Mouse (Mus musculus): ENCODE data around the gene Hspb11.

Gene Hspb11

DNA sequence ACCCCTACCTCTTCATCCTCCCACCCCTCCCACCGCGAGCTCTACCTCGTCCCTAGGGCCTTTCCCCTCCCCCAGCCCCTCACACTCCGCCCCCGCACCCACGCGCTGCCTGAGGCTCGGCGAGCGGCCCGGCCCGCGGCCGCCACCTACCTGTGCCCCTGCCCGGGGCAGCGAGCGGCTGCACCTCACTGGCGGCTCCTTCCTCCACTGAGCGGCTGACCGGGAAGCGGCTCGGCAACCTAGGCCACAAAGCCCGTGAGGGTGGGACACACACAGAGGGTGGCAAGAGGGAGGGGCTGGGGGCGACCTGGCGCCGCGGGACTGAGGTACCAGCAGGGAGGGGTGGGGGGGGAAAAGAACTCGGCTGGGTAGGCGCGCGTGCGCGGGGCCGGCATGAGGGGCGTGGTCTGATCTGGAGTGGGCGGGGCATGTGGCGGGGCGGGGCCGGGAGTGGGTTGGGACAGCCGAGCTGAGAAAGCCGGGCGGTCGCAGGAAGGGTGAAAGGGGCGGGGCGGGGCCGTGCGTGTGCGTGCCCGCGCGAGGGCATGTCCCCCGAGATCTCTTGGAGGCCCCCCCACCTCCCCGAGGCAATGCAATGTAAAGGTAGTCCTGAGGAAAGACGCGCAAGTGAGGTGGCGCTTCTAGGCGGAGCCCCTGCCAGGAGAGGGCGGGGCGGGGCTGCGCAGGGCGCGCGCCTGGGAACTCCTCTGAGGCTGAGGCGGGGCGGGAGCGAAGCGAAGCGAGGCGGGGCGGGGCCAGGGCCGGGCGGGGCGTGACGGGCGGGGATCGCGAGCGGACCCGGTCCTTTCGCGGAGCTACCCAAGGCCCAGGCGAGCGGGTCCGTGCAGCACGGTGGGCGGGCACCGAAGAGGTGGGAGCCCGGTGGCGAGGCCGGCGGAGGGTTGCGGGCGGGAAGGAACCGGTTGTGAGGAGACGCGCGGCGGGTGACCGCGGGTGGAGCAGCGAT lies at the start of gene Hspb11, which contains the start of gene Lrrc42:
Hspb11 (plus strand) TSS at position 469 of the 967 bp plus-strand sequence.
Lrrc42 (minus strand) TSS at position 408 of the 967 bp plus-strand sequence.
- peak; percentile 89 to 90 for DNase-seq (ENCODE audit: low spot score in 2 of 2)

DNA sequence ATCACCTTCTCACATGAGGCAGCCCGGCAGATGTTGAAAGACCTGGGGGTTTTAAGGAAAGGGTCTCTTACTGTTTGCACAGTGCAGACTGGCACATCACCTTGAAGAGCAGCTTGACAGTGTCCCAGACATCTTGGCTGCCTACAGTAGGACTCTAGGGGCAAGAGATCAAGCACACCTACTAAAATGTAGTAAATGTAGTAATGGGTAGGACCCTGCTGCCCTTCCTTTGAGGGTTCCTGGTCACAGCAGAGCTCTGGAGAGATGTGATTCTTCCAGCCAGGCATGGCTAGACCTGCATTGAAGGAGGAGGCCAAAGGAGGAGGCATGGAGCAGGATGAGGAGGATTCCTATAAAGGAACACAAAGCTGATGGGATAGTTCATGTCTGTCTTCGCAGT lies 46.4 kb upstream of the Hspb11 start:
- no peak for DNase-seq (ENCODE audit: low spot score in 2 of 2)

DNA sequence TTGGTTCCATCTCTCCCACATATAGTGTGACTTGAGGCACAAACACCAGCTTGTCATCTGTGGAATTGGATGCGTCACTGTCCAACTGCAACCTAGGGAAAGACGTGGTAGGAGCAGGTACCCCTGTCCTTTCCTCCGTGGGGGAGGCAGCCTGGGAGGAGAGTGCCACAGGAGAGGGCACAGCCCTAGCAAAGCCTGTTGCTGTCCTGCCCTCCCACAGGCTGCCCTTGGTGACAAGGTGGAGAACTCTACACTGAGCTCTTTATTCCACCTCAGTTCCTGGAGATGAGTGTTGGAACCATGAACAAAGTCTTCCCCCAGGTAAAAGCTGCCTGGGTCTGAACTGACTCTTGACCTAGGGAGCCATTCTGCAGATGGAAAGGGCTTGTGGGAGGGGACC lies 44.5 kb upstream of the Hspb11 start, which contains the start of gene Ldlrad1:
Ldlrad1 (plus strand) TSS at position 301 of the 400 bp plus-strand sequence.
- DNase-seq (ENCODE audit: low spot score in 2 of 2), result no peak

DNA sequence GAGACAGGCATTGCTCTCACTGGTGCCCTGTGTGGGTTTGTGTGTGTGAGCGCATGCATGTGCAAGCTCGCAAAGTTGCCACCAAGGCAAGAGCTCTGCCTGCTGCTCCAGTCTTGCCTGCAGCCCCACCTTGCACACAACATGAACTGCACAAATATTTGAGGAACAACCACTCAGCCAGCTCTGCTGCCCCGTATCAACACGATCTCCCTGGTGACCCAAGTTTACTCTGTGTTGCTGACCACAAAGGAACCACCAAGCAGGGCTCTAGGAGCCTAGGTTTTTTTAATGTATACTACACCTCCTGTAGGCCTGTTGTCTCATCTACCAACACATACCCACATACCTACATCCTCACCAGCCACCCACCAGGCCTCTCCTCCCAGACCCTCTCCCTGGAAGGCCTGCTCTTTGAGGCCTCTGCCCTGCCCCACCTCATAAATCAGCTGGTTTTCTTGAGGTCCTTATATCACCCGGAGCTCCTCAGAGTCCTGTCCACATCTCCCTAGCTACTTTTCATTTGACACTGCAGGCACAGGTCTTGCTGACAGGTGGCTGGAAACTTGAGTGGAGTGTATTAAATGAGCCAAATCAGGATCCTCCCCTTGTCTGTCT lies 42.8 kb upstream of the Hspb11 start:
- DNase-seq (ENCODE audit: low spot score in 2 of 2), result no peak

DNA sequence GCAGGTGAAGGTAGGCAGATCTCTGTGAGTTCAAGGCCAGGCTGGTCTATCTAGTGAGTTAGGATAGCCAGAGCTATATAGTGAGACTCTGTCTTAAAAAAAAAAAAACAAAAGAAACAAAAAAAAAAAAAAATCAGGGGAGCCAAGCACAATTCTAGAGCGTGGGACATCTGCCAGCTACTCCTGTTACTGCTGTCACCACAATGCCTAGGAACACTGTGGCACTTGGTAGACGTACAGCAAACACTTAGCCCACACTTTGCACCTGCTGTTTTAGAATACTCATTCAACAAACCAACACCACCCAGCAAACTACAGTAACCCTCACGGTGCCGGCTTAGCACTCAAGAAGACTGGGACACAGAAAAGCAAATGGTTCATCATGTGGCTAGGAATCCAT lies 41.9 kb upstream of the Hspb11 start:
- DNase-seq (ENCODE audit: low spot score in 2 of 2), result no peak

DNA sequence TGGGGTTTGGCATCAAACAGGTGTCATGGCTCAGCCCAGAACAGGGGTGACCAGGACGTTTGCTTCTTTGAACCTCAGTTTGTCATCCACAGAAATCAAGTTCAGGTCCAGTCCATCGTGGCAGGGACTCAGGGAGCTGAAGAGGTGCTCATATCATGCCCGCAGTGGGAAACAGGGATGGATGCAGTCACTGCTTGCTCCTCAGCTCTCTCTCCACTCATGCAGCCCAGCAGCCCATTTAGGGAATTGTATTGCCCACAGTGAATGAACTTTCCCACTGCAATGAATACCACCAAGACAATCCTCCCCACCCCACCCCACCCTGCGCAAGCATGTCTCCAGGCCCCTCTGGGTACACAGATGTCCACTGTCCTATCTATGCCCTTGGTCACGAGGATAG lies 41.5 kb upstream of the Hspb11 start:
- no peak for DNase-seq (ENCODE audit: low spot score in 2 of 2)

DNA sequence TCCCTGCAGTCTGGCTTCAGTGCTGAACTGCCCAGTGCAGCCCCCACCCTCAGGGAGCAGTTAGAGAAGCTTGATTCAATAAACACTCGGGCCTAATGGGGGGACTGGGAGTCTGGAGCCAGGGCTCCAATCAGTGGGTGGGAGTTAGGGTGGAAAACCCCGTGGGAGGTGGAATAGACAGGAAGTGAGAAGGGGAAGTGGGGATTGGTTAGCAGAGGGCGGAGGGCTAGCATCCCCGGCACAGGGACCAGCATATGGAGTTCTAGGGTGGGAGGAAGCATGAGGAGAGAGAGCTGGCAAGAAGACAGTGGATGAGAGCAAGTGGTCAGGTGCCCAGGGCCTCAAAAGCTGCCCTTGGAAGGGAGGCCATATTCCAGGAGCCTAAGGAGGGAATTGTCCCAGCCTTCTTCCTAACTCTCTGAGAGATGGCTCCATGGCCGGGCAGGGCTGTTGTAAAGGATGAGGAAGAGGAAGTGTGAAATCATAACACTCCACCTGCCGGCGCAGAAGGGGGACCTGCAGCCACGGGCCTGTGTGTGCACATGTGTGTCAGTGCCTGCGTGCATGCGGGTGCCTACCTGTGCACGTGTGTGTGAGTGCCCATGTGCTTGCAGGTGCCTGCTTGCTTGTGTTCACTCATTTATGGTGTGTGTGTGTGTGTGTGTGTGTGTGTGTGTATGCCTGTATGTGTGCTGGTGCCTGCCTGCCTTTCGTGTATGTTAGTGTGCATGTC lies 39.9 kb upstream of the Hspb11 start:
- no peak for DNase-seq (ENCODE audit: low spot score in 2 of 2)

DNA sequence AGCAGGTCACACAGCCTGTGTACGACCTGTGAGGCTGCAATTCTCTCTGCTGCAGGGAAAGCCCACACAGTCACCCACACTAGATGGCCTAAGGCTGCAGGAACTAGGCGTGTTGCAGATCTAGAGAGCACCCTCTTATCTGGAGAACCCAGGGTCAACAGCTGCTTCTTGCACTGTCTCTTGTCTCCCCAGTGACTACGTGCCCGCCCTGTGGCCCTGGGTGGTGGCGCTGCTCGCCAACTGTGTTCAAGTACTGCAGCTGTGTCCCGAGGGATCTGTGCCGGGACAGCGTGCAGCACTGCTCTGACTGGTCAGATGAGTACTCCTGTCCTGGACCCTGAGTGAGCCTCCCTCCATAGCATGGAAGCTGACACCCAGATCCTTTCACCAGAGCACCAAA lies 35.8 kb upstream of the Hspb11 start:
- DNase-seq (ENCODE audit: low spot score in 2 of 2), result no peak

DNA sequence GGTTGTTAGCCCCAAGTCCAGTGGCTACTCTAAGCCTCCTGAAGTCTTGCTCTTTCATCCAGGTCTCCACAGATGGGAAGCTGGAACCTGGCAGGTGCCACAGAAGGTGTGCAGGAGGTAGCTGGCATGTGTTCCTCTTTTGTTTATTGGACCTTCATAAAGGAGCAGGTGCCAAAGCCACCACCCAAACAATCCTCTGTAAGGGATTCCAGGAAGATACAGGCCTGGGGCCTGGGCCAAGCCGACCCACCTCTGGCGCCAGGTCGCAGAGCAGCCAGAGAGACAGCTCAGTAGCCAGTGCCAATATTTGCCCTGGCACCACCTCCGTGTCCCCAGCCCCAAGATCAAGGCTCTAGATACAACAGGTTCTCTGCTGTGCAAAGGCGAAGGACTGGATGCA lies 31.9 kb upstream of the Hspb11 start:
- no peak for DNase-seq (ENCODE audit: low spot score in 2 of 2)

DNA sequence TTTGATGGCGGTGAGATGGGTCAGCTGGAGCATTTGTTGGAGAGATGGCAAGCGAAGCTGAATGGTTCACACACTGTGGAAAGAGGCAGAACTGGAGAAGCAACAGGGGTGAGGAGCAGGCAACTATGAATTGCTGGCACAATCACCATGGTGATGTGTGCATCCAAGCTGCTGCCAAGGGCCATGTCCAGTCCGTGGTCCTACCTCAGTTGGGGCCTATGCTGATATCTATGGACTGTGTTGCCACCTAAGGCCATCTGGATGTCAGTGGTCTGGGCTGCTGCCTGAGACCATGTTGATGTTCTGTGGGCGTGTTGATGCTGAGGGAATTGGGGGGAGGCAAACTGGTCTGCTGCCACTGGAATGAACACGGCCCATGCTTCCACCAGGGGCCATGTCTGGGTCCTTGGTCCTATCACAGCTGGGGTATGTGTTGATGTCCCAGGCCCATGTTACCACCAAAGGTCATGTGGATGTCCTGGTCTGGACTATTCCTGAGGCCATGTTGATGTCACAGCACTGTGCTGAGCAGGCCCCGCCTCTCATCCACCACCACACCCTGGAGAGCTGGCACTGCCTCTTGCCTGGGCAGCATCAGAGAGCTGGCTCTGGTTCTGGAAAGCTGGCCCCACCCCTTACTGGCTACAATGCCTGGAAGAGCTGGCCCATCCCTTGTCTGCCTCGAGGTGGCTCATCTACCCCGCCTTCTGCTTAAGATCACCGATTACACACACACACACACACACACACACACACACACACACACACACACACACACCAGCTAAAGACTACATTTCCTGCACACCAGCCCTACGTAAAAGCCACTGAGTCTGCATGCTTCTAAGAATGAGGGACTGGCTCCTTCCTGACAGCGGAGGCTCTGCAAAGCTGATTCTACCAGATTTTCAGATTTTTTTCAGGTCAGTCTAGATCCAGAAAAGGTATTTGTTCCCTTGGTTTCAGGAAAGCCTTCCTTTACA lies 29.9 kb upstream of the Hspb11 start:
- DNase-seq (ENCODE audit: low spot score in 2 of 2), result no peak

DNA sequence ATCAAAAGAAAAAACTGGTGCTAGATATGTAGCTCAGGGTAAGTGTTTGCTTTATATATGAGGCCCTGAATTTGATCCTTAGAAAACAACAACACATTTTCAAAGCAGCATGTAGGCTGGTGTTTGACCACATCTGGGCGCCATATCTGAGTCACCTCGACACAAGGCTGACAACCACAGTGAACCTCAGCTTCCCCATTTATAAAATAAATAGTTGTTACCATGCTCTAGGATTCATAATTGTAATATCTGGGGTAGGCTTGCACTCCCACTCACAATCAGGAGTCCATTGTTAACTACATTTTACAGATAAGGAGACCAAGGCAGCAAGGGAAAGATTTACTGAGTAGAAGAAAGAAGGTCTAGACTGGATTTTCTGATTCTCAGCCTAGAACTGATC lies 27.1 kb upstream of the Hspb11 start:
- DNase-seq (ENCODE audit: low spot score in 2 of 2), result no peak

DNA sequence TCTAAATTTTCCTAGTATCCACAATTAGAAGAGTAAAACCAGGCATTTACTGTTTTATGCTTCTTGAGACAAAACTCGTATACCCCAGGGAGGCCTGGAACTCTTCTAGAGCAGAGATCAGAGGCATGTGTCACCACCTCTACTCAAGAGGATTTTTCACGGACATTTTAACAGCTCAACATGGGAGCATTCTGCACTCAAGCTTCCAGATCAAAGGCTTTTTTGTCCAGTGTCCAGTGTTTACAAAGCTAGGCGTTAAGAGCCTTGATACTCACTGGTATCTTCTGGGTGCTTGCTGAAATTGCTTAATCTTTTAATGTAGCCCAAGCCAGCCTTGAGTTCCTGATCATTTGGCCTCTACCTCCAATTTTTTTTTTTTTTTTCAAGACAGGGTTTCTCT lies 21.2 kb upstream of the Hspb11 start:
- no peak for DNase-seq (ENCODE audit: low spot score in 2 of 2)

DNA sequence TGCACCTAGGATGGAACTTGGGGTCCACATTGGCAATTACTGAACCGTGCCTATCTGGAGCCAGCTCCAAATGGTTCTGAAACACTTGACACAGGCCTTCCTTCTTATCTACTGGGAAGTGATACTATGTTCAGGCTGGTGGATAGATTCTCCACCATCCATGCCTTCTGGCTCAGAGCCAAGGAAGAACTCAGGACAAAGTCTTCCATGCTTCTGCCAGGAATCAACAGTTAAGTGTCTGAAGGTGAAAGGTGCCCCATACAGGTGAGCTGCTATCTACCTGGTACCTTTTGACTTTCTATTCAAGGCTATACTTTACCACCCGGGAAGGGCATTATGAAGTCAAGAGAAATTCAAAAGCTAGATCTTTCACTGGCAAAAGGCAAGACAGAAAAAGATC lies 15.1 kb upstream of the Hspb11 start:
- DNase-seq (ENCODE audit: low spot score in 2 of 2), result no peak

DNA sequence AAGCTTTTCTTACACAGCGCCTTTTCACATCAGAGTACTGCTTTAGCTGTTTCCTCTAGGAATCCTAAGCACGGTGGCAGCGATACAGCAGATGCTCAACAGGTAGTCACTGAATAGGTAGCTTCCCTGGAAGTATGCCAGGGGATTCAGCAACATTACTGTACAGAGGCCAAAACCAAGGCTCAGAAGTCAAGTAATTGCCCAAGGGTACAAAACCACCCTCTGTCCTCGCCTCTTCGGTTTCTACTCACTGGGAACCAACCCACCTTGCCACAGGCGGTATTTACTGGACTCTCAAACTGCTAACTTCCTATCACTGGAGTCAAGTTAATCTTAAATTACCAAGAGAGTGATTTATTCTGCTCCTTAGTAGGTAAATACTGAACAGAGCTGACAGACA lies 13.2 kb upstream of the Hspb11 start:
- DNase-seq (ENCODE audit: low spot score in 2 of 2), result no peak

DNA sequence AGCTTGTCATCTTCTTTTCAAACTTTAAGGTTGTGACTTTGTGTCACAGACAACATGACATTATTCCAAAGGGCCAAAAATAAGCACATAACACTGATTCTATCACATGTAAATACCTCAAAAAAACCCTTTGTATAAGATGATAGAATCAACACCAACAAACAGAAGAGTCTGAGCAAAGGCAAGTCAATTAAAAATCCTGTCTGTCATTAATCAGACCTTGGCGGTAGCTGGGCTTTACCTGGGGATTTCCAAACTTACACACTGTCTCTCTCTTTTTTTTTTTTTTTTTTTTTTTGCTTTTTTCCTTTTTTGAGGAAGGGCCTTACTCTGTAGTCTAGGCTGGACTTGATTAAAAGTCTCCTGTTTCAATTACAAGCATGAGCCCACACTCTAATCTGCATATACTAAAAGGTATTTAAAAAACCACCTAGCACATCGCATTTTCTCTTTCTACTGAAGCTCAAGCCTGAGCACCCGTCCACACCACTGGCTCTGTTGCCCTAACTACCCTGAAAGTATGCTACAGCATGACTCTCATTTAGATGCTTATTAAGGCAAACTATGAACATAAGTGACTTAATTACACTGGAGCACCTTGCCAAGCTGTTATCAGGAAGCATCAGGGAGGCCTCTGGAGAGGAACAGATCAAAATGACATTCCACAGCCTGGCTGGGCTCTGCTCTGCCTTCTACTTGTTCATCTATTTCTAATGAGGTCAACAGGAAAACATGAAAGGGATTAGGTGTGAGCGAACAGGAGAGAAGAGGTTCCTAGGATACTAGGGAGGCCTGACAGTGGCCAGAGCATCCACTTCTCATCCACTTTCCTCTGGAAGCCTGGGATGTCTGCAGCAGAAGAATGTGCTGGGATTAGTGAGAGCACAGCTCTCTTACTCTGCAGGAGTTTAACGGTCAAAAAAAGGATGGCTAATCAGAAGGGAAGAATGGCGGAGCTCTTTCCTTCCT lies 9.7 kb upstream of the Hspb11 start:
- no peak for DNase-seq (ENCODE audit: low spot score in 2 of 2)

DNA sequence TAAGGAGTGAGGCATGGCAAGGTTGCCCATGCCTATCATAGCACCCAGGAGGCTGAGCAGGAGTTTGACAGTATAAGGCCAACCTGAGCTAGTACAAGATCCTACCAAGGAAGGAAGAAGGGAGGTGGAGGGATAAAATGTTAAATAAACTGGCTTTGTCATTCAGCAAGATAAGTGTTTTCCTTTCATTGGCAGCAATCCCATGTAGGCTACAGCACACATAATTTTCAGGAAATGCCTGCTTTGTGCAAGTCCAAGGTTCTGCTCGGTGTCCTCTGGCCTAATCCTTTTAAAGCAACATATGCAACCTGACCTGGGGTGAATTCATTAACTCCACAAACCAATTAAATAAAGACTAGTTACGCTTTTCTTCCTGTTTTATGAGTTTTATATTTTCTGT lies 8.0 kb upstream of the Hspb11 start:
- DNase-seq (ENCODE audit: low spot score in 2 of 2), result no peak

DNA sequence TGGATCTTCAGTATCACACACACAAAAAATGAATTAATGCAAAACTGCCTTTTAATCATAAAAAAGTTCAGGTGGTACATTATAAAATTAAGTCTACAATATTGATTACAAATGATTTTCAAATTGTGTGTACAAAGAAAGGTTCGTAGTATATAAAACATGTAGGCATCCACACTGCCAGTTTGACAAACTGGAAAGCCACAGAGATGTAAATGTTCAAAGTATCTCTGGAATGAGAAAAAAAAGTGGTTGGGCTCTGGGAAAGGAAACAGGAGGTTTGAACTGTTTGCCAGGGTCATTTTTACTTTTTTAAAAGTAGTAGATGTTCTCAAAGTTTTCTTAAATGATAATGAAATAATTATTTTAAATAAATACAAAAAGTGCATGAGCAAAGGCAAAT lies 7.4 kb upstream of the Hspb11 start:
- DNase-seq (ENCODE audit: low spot score in 2 of 2), result no peak

DNA sequence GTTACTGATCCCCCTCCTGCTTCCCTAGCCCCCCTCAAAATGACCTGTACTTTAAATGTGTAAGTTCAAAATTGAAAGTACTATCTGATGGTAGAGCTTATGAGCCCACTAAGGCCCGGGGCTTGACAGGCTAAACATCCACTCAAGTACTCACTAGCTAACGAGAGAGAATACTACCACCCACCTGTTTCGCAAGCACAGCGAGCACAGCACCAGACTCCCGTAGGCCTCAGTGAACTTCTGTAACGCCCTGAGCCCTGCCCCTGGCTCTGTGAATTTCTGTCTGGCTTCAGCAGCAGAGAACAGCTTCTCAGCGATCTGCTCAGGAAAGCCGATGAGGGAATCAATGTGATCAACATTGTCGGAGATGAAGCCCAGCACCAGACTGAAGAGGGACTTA lies 6.3 kb upstream of the Hspb11 start:
- DNase-seq (ENCODE audit: low spot score in 2 of 2), result no peak

DNA sequence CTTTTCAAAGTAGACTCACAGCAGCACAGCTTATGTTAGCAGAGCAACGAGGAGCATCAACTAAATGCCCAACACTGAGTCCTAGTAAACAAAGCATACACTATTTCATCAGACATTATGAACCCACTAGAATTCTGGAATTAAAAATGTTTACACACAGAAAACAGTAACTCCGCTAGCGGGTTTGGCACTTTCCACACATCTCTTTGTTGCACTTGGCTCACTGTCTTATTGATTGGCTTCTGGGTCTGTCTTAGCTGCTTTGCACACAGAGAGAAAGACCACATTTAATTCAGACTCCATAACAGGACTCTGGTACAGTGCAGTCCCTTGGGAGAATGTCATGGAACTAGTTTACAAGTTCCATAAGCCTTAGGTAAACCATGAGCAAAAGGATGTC lies 5.3 kb upstream of the Hspb11 start:
- no peak for DNase-seq (ENCODE audit: low spot score in 2 of 2)

DNA sequence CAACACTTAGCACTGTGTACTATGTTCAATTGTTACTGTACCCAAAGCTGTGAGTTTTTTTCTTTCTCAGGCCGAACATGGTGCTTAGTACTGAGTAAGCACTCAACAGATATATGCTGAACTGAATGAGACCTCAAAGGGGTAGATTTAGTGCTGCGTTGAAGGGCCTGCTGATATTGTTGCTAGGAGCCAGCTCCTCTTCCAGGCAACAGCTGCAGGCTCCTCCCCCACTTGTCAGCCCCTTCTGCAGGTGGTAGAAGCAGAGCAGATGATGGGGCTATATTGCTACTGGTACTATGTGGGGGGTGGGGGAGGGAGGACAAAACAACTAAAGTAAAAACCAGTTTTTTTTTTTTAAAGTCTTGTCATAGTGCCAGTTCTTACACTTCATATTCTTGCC lies 3.9 kb upstream of the Hspb11 start:
- no peak for DNase-seq (ENCODE audit: low spot score in 2 of 2)
